In genomic region chr16:44289004-44289648, GRCm38 (mm10) we compare ENCODE assay signal across 19 mouse cellular contexts. TPM values are rescaled to one million over a fixed set of nuclear protein-coding genes. Genes with fewer than 3 reads are reported as not detected.
DNase-seq lines count a peak whose midpoint lies in the region; ATAC-seq and TF ChIP-seq lines count a peak whose summit lies in the region.
"Had no signal": no experiment of that assay in that cellular context is flagged by ENCODE, and none has a peak within 500 bp of the region (broad histone marks: within the 10 kb centered on the region; RNA-seq: fewer than 3 reads in every experiment).

No protein-coding gene starts in this region.

- no peaks in the 10 kb centered on the region for H3K9me3 ChIP-seq in heart, postnatal 0 days (replicated peaks; ENCODE audit: control insufficient read depth, low read length)
- no peaks in the 10 kb centered on the region for H3K9me3 ChIP-seq in heart, embryonic 12.5 days (replicated peaks)
- H3K9me3 ChIP-seq in liver, postnatal 0 days (ENCODE audit: low read length), result no peaks in the 10 kb centered on the region
- no peaks in the 10 kb centered on the region for H3K9me3 ChIP-seq in liver, embryonic 12.5 days (replicated peaks)
- H3K9me3 ChIP-seq in CH12.LX (replicated peaks; ENCODE audit: low read length), result no peaks in the 10 kb centered on the region
- H3K9me3 ChIP-seq: embryonic facial prominence, embryonic 10.5 days; G1E; lung, embryonic 15.5 days had no signal

- TF ChIP-seq POLR2A in CH12.LX (IDR thresholded peaks at IDR 0.05; ENCODE audit: low read depth, low read length), result no peak

- ATAC-seq in heart, postnatal 0 days (ENCODE audit: insufficient read depth, low read depth), result no peak
- ATAC-seq in heart, embryonic 12.5 days (ENCODE audit: insufficient number of reproducible peaks, low FRiP score), result no peak
- ATAC-seq in liver, postnatal 0 days, result peak; percentile 57
- ATAC-seq in liver, embryonic 12.5 days, result no peak

- dilution Hi-C loops in CH12.LX (cut with MboI; ENCODE audit: extremely low pct_ligation_motif_present, extremely low pct_unique_long_range_greater_than_20kb, low sequenced_read_pairs), result no loop called here

- H3K79me2 ChIP-seq in CH12.LX (replicated peaks; ENCODE audit: control insufficient read depth, extremely low read depth, insufficient read depth, poor library complexity, severe bottlenecking), result no peaks in the 10 kb centered on the region

- no peak overlapping the region for H3K4me2 ChIP-seq in heart, postnatal 0 days (ENCODE audit: low read depth, low read length)
- no peak overlapping the region for H3K4me2 ChIP-seq in heart, embryonic 12.5 days
- no peak overlapping the region for H3K4me2 ChIP-seq in liver, postnatal 0 days (ENCODE audit: low read depth, low read length)
- H3K4me2 ChIP-seq in liver, embryonic 12.5 days, result no peak overlapping the region
- no peak overlapping the region for H3K4me2 ChIP-seq in CH12.LX (ENCODE audit: insufficient read depth, low read depth, poor library complexity, severe bottlenecking)
- H3K4me2 ChIP-seq: hindbrain, embryonic 14.5 days; lung, embryonic 15.5 days; midbrain, embryonic 11.5 days had no signal

- in situ Hi-C loops in CH12.LX (cut with MboI; ENCODE audit: low pct_ligation_motif_present, low pct_unique_long_range_greater_than_20kb, low sequenced_read_pairs), result loop anchor here (25.0 kb wide), 1 partner anchor 423 kb away; the partner anchor contains the start of gene Nepro

- H3K27me3 ChIP-seq in heart, postnatal 0 days (ENCODE audit: control insufficient read depth, insufficient read depth, low read length), result no peaks in the 10 kb centered on the region
- no peaks in the 10 kb centered on the region for H3K27me3 ChIP-seq in heart, embryonic 12.5 days (replicated peaks)
- H3K27me3 ChIP-seq in liver, postnatal 0 days (ENCODE audit: insufficient read depth, low read length), result no peaks in the 10 kb centered on the region
- no peaks in the 10 kb centered on the region for H3K27me3 ChIP-seq in liver, embryonic 12.5 days (replicated peaks)
- no peaks in the 10 kb centered on the region for H3K27me3 ChIP-seq in CH12.LX (replicated peaks)
- H3K27me3 ChIP-seq: lung, embryonic 15.5 days had no signal

- WGBS in heart, postnatal 0 days, result 69% methylated on average over 4 of the region's 4 CpGs
- 67% methylated on average over 4 of the region's 4 CpGs for WGBS in heart, embryonic 12.5 days
- 66% methylated on average over 4 of the region's 4 CpGs for WGBS in liver, postnatal 0 days (ENCODE audit: insufficient replicate concordance)
- WGBS in liver, embryonic 12.5 days (ENCODE audit: insufficient replicate concordance), result 65% methylated on average over 4 of the region's 4 CpGs
- WGBS in large intestine, adult 2 months, result 40% methylated on average over 4 of the region's 4 CpGs

- no peaks in the 10 kb centered on the region for H3K36me3 ChIP-seq in heart, postnatal 0 days (replicated peaks; ENCODE audit: control insufficient read depth, insufficient read depth, low read length)
- H3K36me3 ChIP-seq in heart, embryonic 12.5 days, result no peaks in the 10 kb centered on the region
- no peaks in the 10 kb centered on the region for H3K36me3 ChIP-seq in liver, postnatal 0 days (replicated peaks; ENCODE audit: insufficient read depth, low read length)
- H3K36me3 ChIP-seq in liver, embryonic 12.5 days, result no peaks in the 10 kb centered on the region
- H3K36me3 ChIP-seq in CH12.LX (replicated peaks in 1 of 2; ENCODE audit: control insufficient read depth in 1 of 2, insufficient read depth in 1 of 2, low read length in 1 of 2), result no peaks in the 10 kb centered on the region
- H3K36me3 ChIP-seq: embryonic facial prominence, embryonic 10.5 days; G1E; lung, embryonic 15.5 days had no signal

- peak; percentile 62 for TF ChIP-seq RAD21 in CH12.LX (IDR thresholded peaks at IDR 0.05; ENCODE audit: low read depth, low read length)

- no peak for DNase-seq in heart, postnatal 0 days (ENCODE audit: low spot score)
- DNase-seq in liver, postnatal 0 days, result no peak
- DNase-seq in CH12.LX (ENCODE audit: extremely low read depth), result no peak
- DNase-seq in large intestine, adult 2 months (ENCODE audit: low read depth, low spot score), result peak; percentile 47
- no peak for DNase-seq in thymus, postnatal 4 days
- DNase-seq: adrenal gland, postnatal 10 days; cerebellum, adult 2 months; cerebellum, postnatal 25 days; gastrocnemius, postnatal 36 days; heart, adult 2 months; heart, postnatal 36 days had no signal

- TF ChIP-seq CTCF in heart, postnatal 0 days (IDR thresholded peaks at IDR 0.05; ENCODE audit: low read depth), result peak; percentile 42
- TF ChIP-seq CTCF in liver, postnatal 0 days (IDR thresholded peaks at IDR 0.05; ENCODE audit: low read depth), result peak; percentile 43
- peak in 1 of 2 experiments; percentile 60; a peak in 2 of 4 replicates for TF ChIP-seq CTCF in CH12.LX (conservative IDR thresholded peaks at IDR 0.05 in 1 of 2, IDR thresholded peaks at IDR 0.05 in 1 of 2; ENCODE audit: low read depth in 2 of 2, low read length in 2 of 2)

- no peak overlapping the region for H3K27ac ChIP-seq in heart, postnatal 0 days (ENCODE audit: low read depth)
- H3K27ac ChIP-seq in heart, embryonic 12.5 days (ENCODE audit: poor library complexity, severe bottlenecking), result no peak overlapping the region
- H3K27ac ChIP-seq in liver, postnatal 0 days (ENCODE audit: low read depth), result no peak overlapping the region
- no peak overlapping the region for H3K27ac ChIP-seq in liver, embryonic 12.5 days
- H3K27ac ChIP-seq in CH12.LX (ENCODE audit: insufficient read depth, low read depth), result no peak overlapping the region
- H3K27ac ChIP-seq: embryonic facial prominence, embryonic 10.5 days; heart, adult 2 months; hindbrain, embryonic 14.5 days; lung, embryonic 15.5 days had no signal

- H3K4me3 ChIP-seq in heart, postnatal 0 days (ENCODE audit: low read depth, low read length), result no peak overlapping the region
- H3K4me3 ChIP-seq in heart, embryonic 12.5 days, result no peak overlapping the region
- H3K4me3 ChIP-seq in liver, postnatal 0 days (ENCODE audit: low read depth, low read length), result no peak overlapping the region
- H3K4me3 ChIP-seq in liver, embryonic 12.5 days, result no peak overlapping the region
- H3K4me3 ChIP-seq in CH12.LX (replicated peaks in 1 of 3; ENCODE audit: low read depth in 2 of 3, low read length in 2 of 3, poor library complexity in 1 of 3), result no peak overlapping the region
- H3K4me3 ChIP-seq: embryonic facial prominence, embryonic 10.5 days; heart, adult 2 months; lung, embryonic 15.5 days had no signal

- no peak for TF ChIP-seq EP300 in heart, postnatal 0 days (IDR thresholded peaks at IDR 0.05; ENCODE audit: low read depth)
- no peak for TF ChIP-seq EP300 in liver, postnatal 0 days (IDR thresholded peaks at IDR 0.05; ENCODE audit: low read depth)
- TF ChIP-seq EP300 in CH12.LX (IDR thresholded peaks at IDR 0.05; ENCODE audit: low read length), result no peak

- no peak overlapping the region for H3K9ac ChIP-seq in heart, postnatal 0 days (replicated peaks; ENCODE audit: low read depth, low read length)
- no peak overlapping the region for H3K9ac ChIP-seq in heart, embryonic 12.5 days
- H3K9ac ChIP-seq in liver, postnatal 0 days (replicated peaks), result no peak overlapping the region
- no peak overlapping the region for H3K9ac ChIP-seq in liver, embryonic 12.5 days
- H3K9ac ChIP-seq in CH12.LX (ENCODE audit: insufficient read depth, low read depth), result no peak overlapping the region
- H3K9ac ChIP-seq: hindbrain, embryonic 14.5 days; lung, embryonic 15.5 days had no signal

- no peaks in the 10 kb centered on the region for H3K4me1 ChIP-seq in heart, postnatal 0 days (ENCODE audit: control insufficient read depth, insufficient read depth)
- no peaks in the 10 kb centered on the region for H3K4me1 ChIP-seq in heart, embryonic 12.5 days (replicated peaks)
- no peaks in the 10 kb centered on the region for H3K4me1 ChIP-seq in liver, postnatal 0 days (ENCODE audit: insufficient read depth)
- no peaks in the 10 kb centered on the region for H3K4me1 ChIP-seq in liver, embryonic 12.5 days
- 0 out of 4 replicates have a peak, but pooled peaks cover 0 to 2% of the 10 kb centered on the region in 2 experiments for H3K4me1 ChIP-seq in CH12.LX (ENCODE audit: control insufficient read depth in 1 of 2, insufficient read depth in 2 of 2)
- H3K4me1 ChIP-seq: embryonic facial prominence, embryonic 10.5 days; lung, embryonic 15.5 days had no signal

TF ChIP-seq in CH12.LX, 34 proteins besides CTCF, POLR2A, EP300 and RAD21:
- TF ChIP-seq BHLHE40 (IDR thresholded peaks at IDR 0.05; ENCODE audit: low read depth, low read length), result no peak
- no peak for TF ChIP-seq MAX (IDR thresholded peaks at IDR 0.05; ENCODE audit: low read length)
- peak; percentile 52 for TF ChIP-seq SMC3 (IDR thresholded peaks at IDR 0.05; ENCODE audit: low read depth, low read length)
- no peak for TF ChIP-seq NRF1 (IDR thresholded peaks at IDR 0.05; ENCODE audit: low read depth, low read length)
TF ChIP-seq in CH12.LX: peak in this region for 1.

RNA-seq across cellular contexts. Expression of gene Sidt1, which starts 43.9 kb away (rescaled TPM):
- total RNA-seq in heart, postnatal 0 days (2014; rRNA removed; ENCODE audit: low replicate concordance), result 0.39 TPM in 1 of 2 replicates, not detected in the other
- 0.05 and 0.10 TPM in 2 replicates for polyA plus RNA-seq in heart, postnatal 0 days (2015; fragmentation: Nextera tagmentation; extraction: Ambion mirVana)
- polyA plus RNA-seq in heart, embryonic 12.5 days (2016; fragmentation: Nextera tagmentation; extraction: Ambion mirVana), result not detected in 2 replicates
- 0.02 TPM in 1 of 2 replicates, not detected in the other for polyA plus RNA-seq in liver, postnatal 0 days (2015; fragmentation: Nextera tagmentation; extraction: Ambion mirVana)
- not detected in 2 replicates for polyA plus RNA-seq in liver, embryonic 12.5 days (2016; fragmentation: Nextera tagmentation; extraction: Ambion mirVana)
- not detected in 2 replicates for total RNA-seq in CH12.LX (2012; rRNA removed)
- not detected in 2 replicates for total RNA-seq in CH12.LX (2014; rRNA removed)
- polyA plus RNA-seq in CH12.LX (2012; ENCODE audit: insufficient read length, low read depth), result not detected in 2 replicates
- polyA plus RNA-seq in large intestine, adult 2 months (2012; rRNA removed), result 9.9 TPM in 2 replicates
- polyA plus RNA-seq: G1E; heart, embryonic 14.5 days had no signal

RNA-seq across cellular contexts. Expression of gene Spice1, which starts 57.8 kb away (rescaled TPM):
- 8.4 and 13.5 TPM in 2 replicates for total RNA-seq in heart, postnatal 0 days (2014; rRNA removed; ENCODE audit: low replicate concordance)
- polyA plus RNA-seq in heart, postnatal 0 days (2015; fragmentation: Nextera tagmentation; extraction: Ambion mirVana), result 6.0 and 8.5 TPM in 2 replicates
- polyA plus RNA-seq in heart, embryonic 12.5 days (2016; fragmentation: Nextera tagmentation; extraction: Ambion mirVana), result 22.1 and 23.9 TPM in 2 replicates
- 4.1 and 4.9 TPM in 2 replicates for polyA plus RNA-seq in liver, postnatal 0 days (2015; fragmentation: Nextera tagmentation; extraction: Ambion mirVana)
- polyA plus RNA-seq in liver, embryonic 12.5 days (2016; fragmentation: Nextera tagmentation; extraction: Ambion mirVana), result 14.1 and 15.6 TPM in 2 replicates
- total RNA-seq in CH12.LX (2012; rRNA removed), result 10.5 and 15.7 TPM in 2 replicates
- 19.6 and 23.8 TPM in 2 replicates for total RNA-seq in CH12.LX (2014; rRNA removed)
- polyA plus RNA-seq in CH12.LX (2012; ENCODE audit: insufficient read length, low read depth), result 12.1 and 14.9 TPM in 2 replicates
- polyA plus RNA-seq in large intestine, adult 2 months (2012; rRNA removed), result 5.1 and 5.4 TPM in 2 replicates
